Mouse (Mus musculus) MEL (cell line): Measurements from ENCODE around the gene Tenm3.

Experiments used
- CTCF ChIP-seq, 3 experiments: IDR thresholded peaks in 2 of 3; conservative IDR thresholded peaks in 1 of 3; 2 replicates each; pipeline ENCODE4 v1.5.1; 2011 to 2012; ENCODE audit warnings: low read length in 3 of 3, low read depth in 2 of 3, mild to moderate bottlenecking in 2 of 3, improper control_type of control experiment in 1 of 3, inconsistent platforms in 1 of 3, mixed read lengths in 1 of 3, moderate library complexity in 1 of 3; ENCODE audit not compliant: control insufficient read depth in 1 of 3, insufficient read depth in 1 of 3, poor library complexity in 1 of 3, severe bottlenecking in 1 of 3
- GATA1 ChIP-seq: IDR thresholded peaks from 2 replicates; pipeline ENCODE4 v1.6.1; 2011; ENCODE audit warnings: low read depth, low read length, improper control_type of control experiment
- NRF1 ChIP-seq: IDR thresholded peaks from 2 replicates; pipeline ENCODE4 v1.6.1; 2014; ENCODE audit warnings: low read depth, mild to moderate bottlenecking, inconsistent platforms, low read length, improper control_type of control experiment, moderate library complexity; ENCODE audit not compliant: poor library complexity, insufficient read depth, severe bottlenecking
- RCOR1 ChIP-seq: IDR thresholded peaks from 2 replicates; pipeline ENCODE4 v1.6.1; 2012; ENCODE audit warnings: low read depth, mild to moderate bottlenecking, inconsistent platforms, low read length, improper control_type of control experiment

DNA sequence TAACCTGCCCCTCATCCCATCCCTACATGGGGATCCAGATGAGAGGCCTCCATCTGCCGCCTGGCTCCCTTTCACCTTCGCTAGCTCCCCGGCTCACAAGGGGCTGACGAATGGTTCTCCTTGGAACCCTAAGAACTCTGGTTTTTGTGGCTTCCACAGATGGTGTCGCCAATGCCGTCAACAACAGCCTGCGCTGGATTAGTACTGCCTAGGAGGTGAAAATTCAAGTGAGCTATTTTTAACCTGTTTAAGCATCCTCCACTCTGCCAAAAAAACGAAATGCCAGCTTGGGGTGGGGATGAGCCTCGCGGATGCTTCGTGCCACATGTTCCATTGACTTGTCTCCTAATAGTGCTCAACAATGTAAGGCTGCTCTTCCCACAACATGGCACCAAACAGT, 171.3 kb downstream of the Tenm3 start:
- TF ChIP-seq CTCF (IDR thresholded peaks at IDR 0.05 in 2 of 3, conservative IDR thresholded peaks at IDR 0.05 in 1 of 3; ENCODE audit: control insufficient read depth in 1 of 3, insufficient read depth in 1 of 3, low read depth in 2 of 3, low read length in 3 of 3, poor library complexity in 1 of 3, severe bottlenecking in 1 of 3) (no peak), NRF1 (no peak), RCOR1 (no peak), GATA1 (no peak)
